Mouse (Mus musculus) hindbrain, embryonic 12.5 days (tissue): Measurements from ENCODE around the gene Hoxc8. TPM values are rescaled to one million over a fixed set of nuclear protein-coding genes. Genes with fewer than 3 reads are reported as not detected.
A peak's percentile ranks its signal among the peaks of the same experiment; 100 is the strongest.

Source experiments
- ATAC-seq: fragments of 200-750 bp; cut with Nextera tagmentation; 2 replicates; pipeline ENCODE4 v1.8.0; 2017; ENCODE audit warnings: moderate TSS enrichment; ENCODE audit not compliant: low FRiP score
- H3K27ac ChIP-seq: fragments of 300-500 bp; sonication (generic); 2 replicates; pipeline ENCODE4 v1.5.1; 2016; ENCODE audit warnings: mild to moderate bottlenecking
- H3K27me3 ChIP-seq: fragments of 300-500 bp; sonication (generic); 2 replicates; pipeline ENCODE4 v1.6.1; 2016; ENCODE audit warnings: mild to moderate bottlenecking
- H3K36me3 ChIP-seq: fragments of 300-500 bp; sonication (generic); 2 replicates; pipeline ENCODE4 v1.6.1; 2016; ENCODE audit warnings: mild to moderate bottlenecking
- H3K4me1 ChIP-seq: fragments of 300-500 bp; sonication (generic); 2 replicates; pipeline ENCODE4 v1.6.1; 2016
- H3K4me2 ChIP-seq: fragments of 300-500 bp; sonication (generic); replicated peaks from 2 replicates; pipeline ENCODE4 v1.6.1; 2016; ENCODE audit warnings: mild to moderate bottlenecking
- H3K4me3 ChIP-seq: fragments of 300-500 bp; sonication (generic); 2 replicates; pipeline ENCODE4 v1.5.1; 2016; ENCODE audit warnings: mild to moderate bottlenecking
- H3K9ac ChIP-seq: fragments of 300-500 bp; sonication (generic); 2 replicates; pipeline ENCODE4 v1.6.1; 2016; ENCODE audit warnings: mild to moderate bottlenecking, moderate library complexity
- H3K9me3 ChIP-seq: fragments of 300-500 bp; sonication (generic); replicated peaks from 2 replicates; pipeline ENCODE4 v1.6.1; 2016; ENCODE audit warnings: mild to moderate bottlenecking
- WGBS: fragments of 180-500 bp; shearing (Covaris S2); methylation state at CpG from one replicate; pipeline ENCODE4 v1.1.7; 2016; 5-methylcytosine and 5-hydroxymethylcytosine counted together
- polyA plus RNA-seq: library from polyadenylated mRNA; unstranded; fragments of >200 nt; fragmentation: Nextera tagmentation; extraction: Ambion mirVana; gene quantifications from 2 replicates; pipeline ENCODE4 v1.2.1, GENCODE M21; 2016

The Hoxc8 gene
- not detected in 2 replicates for polyA plus RNA-seq

- no peak within 1 kb of the TSS for H3K27ac ChIP-seq
- H3K27me3 ChIP-seq, result peaks cover 99% of the 10 kb centered on the region
- H3K4me3 ChIP-seq, result peak within 1 kb of the TSS; percentile 3; the same call in 1 of the 2 replicates
- 0 out of 2 replicates have a peak, but pooled peaks cover 3% of the 10 kb centered on the region for H3K4me1 ChIP-seq
- no peak within 1 kb of the TSS for H3K9ac ChIP-seq
- H3K9me3 ChIP-seq, result no peaks in the 10 kb centered on the region
- WGBS, result 1% methylated on average over 67 of the region's 69 CpGs
- no peak for ATAC-seq
- H3K4me2 ChIP-seq, result no peak within 1 kb of the TSS; the same call in 1 of the 2 replicates
- no peaks in the 10 kb centered on the region for H3K36me3 ChIP-seq
Measured at GRCm38 (mm10) chr15:102990461-102991397, at the start of gene Hoxc8. Gene Hoxc8, plus strand, starts transcription at chr15:102990607.

- Histone ChIP-seq H3K9me3 (no peaks in the 10 kb centered on the region), H3K4me2 (peak overlapping the region; percentile 19; the same call in 1 of the 2 replicates), H3K27me3 (peaks cover 100% of the 10 kb centered on the region), H3K4me3 (0 out of 2 replicates have a peak overlapping the region, but pooled peaks have one; percentile 3), H3K27ac (no peak overlapping the region), H3K36me3 (no peaks in the 10 kb centered on the region), H3K4me1 (peaks cover 6% of the 10 kb centered on the region; the same call in 1 of the 2 replicates), H3K9ac (no peak overlapping the region)
- under 1% methylated on average over 53 of the region's 53 CpGs for WGBS
- no peak for ATAC-seq
Measured at GRCm38 (mm10) chr15:102942739-102943467, 47.5 kb upstream of the Hoxc8 start.

- no peaks in the 10 kb centered on the region for H3K36me3 ChIP-seq
- H3K27me3 ChIP-seq, result peaks cover 100% of the 10 kb centered on the region
- H3K4me1 ChIP-seq, result peaks cover 6% of the 10 kb centered on the region; the same call in 1 of the 2 replicates
- H3K4me2 ChIP-seq, result peak overlapping the region; percentile 19; the same call in 1 of the 2 replicates
- no peak for ATAC-seq
- no peaks in the 10 kb centered on the region for H3K9me3 ChIP-seq
- no peak overlapping the region for H3K4me3 ChIP-seq
- 4% methylated on average over 5 of the region's 5 CpGs for WGBS
- H3K9ac ChIP-seq, result no peak overlapping the region
- H3K27ac ChIP-seq, result no peak overlapping the region
Measured at GRCm38 (mm10) chr15:102943468-102943813, 47.0 kb upstream of the Hoxc8 start.

- no peak for ATAC-seq
- WGBS, result 10% methylated on average over 22 of the region's 22 CpGs
- H3K27ac ChIP-seq, result no peak overlapping the region
- H3K27me3 ChIP-seq, result peaks cover 100% of the 10 kb centered on the region
- H3K4me1 ChIP-seq, result peaks cover 6% of the 10 kb centered on the region; the same call in 1 of the 2 replicates
- H3K4me2 ChIP-seq, result no peak overlapping the region
- no peaks in the 10 kb centered on the region for H3K9me3 ChIP-seq
- H3K9ac ChIP-seq, result no peak overlapping the region
- no peaks in the 10 kb centered on the region for H3K36me3 ChIP-seq
- H3K4me3 ChIP-seq, result no peak overlapping the region
Measured at GRCm38 (mm10) chr15:102945185-102946077, 45.0 kb upstream of the Hoxc8 start.

- peaks cover 100% of the 10 kb centered on the region for H3K27me3 ChIP-seq
- 1% methylated on average over 9 of the region's 9 CpGs for WGBS
- H3K9ac ChIP-seq, result no peak overlapping the region
- H3K9me3 ChIP-seq, result no peaks in the 10 kb centered on the region
- ATAC-seq, result no peak
- no peak overlapping the region for H3K4me2 ChIP-seq
- H3K27ac ChIP-seq, result no peak overlapping the region
- no peaks in the 10 kb centered on the region for H3K36me3 ChIP-seq
- no peak overlapping the region for H3K4me3 ChIP-seq
- peaks cover 6% of the 10 kb centered on the region; the same call in 1 of the 2 replicates for H3K4me1 ChIP-seq
Measured at GRCm38 (mm10) chr15:102947276-102947675, 43.1 kb upstream of the Hoxc8 start.

- Histone ChIP-seq H3K9me3 (no peaks in the 10 kb centered on the region), H3K4me2 (no peak overlapping the region), H3K27me3 (peaks cover 100% of the 10 kb centered on the region), H3K9ac (no peak overlapping the region), H3K4me3 (no peak overlapping the region), H3K36me3 (no peaks in the 10 kb centered on the region), H3K27ac (no peak overlapping the region), H3K4me1 (no peaks in the 10 kb centered on the region)
- ATAC-seq, result no peak
- 7% methylated on average over 2 of the region's 2 CpGs for WGBS
Measured at GRCm38 (mm10) chr15:102948842-102949241, 41.6 kb upstream of the Hoxc8 start.

GRCm38 (mm10) chr15:102949696-102950095 is 40.7 kb upstream of the Hoxc8 start:
- Histone ChIP-seq H3K36me3 (no peaks in the 10 kb centered on the region), H3K27ac (no peak overlapping the region), H3K9ac (no peak overlapping the region), H3K4me1 (no peaks in the 10 kb centered on the region), H3K4me3 (no peak overlapping the region), H3K4me2 (no peak overlapping the region), H3K27me3 (peaks cover 100% of the 10 kb centered on the region), H3K9me3 (no peaks in the 10 kb centered on the region)
- ATAC-seq, result no peak
- WGBS, result 1% methylated on average over 20 of the region's 20 CpGs

GRCm38 (mm10) chr15:102950877-102951276 is 39.5 kb upstream of the Hoxc8 start:
- no peak overlapping the region for H3K27ac ChIP-seq
- H3K4me1 ChIP-seq, result no peaks in the 10 kb centered on the region
- no peak overlapping the region for H3K9ac ChIP-seq
- 14% methylated on average over 2 of the region's 2 CpGs for WGBS
- no peak overlapping the region for H3K4me2 ChIP-seq
- H3K36me3 ChIP-seq, result no peaks in the 10 kb centered on the region
- no peak for ATAC-seq
- H3K9me3 ChIP-seq, result no peaks in the 10 kb centered on the region
- no peak overlapping the region for H3K4me3 ChIP-seq
- peaks cover 100% of the 10 kb centered on the region for H3K27me3 ChIP-seq

- Histone ChIP-seq H3K27ac (no peak overlapping the region), H3K4me3 (no peak overlapping the region), H3K9ac (no peak overlapping the region), H3K9me3 (no peaks in the 10 kb centered on the region), H3K4me2 (no peak overlapping the region), H3K27me3 (peaks cover 100% of the 10 kb centered on the region), H3K4me1 (no peaks in the 10 kb centered on the region), H3K36me3 (no peaks in the 10 kb centered on the region)
- 5% methylated on average over 6 of the region's 6 CpGs for WGBS
- no peak for ATAC-seq
Measured at GRCm38 (mm10) chr15:102953561-102953960, 36.8 kb upstream of the Hoxc8 start.

- Histone ChIP-seq H3K4me2 (no peak within 1 kb of the TSS), H3K9ac (no peak within 1 kb of the TSS), H3K4me3 (no peak within 1 kb of the TSS), H3K27me3 (peaks cover 99% of the 10 kb centered on the region), H3K9me3 (no peaks in the 10 kb centered on the region), H3K36me3 (no peaks in the 10 kb centered on the region), H3K27ac (no peak within 1 kb of the TSS), H3K4me1 (no peaks in the 10 kb centered on the region)
- under 1% methylated on average over 57 of the region's 57 CpGs for WGBS
- no peak for ATAC-seq
Measured at GRCm38 (mm10) chr15:102954192-102955006, 36.0 kb upstream of the Hoxc8 start, which contains the start of gene Hoxc11. Gene Hoxc11, plus strand, starts transcription at chr15:102954427.

- H3K27me3 ChIP-seq, result peaks cover 99% of the 10 kb centered on the region
- under 1% methylated on average over 28 of the region's 28 CpGs for WGBS
- H3K4me2 ChIP-seq, result no peak overlapping the region
- no peak overlapping the region for H3K4me3 ChIP-seq
- no peaks in the 10 kb centered on the region for H3K9me3 ChIP-seq
- no peak for ATAC-seq
- no peaks in the 10 kb centered on the region for H3K36me3 ChIP-seq
- H3K9ac ChIP-seq, result no peak overlapping the region
- H3K4me1 ChIP-seq, result no peaks in the 10 kb centered on the region
- H3K27ac ChIP-seq, result no peak overlapping the region
Measured at GRCm38 (mm10) chr15:102955007-102955382, 35.4 kb upstream of the Hoxc8 start.
